In genomic region chr3:97680631-97681320, GRCm38 (mm10) we compare ENCODE assay signal across 8 mouse cellular contexts. TPM values are rescaled to one million over a fixed set of nuclear protein-coding genes. Genes with fewer than 3 reads are reported as not detected.
DNase-seq lines count a peak whose midpoint lies in the region; ATAC-seq and TF ChIP-seq lines count a peak whose summit lies in the region.

No protein-coding gene starts in this region.

- H3K9me3 ChIP-seq in embryonic facial prominence, embryonic 11.5 days (replicated peaks; ENCODE audit: control insufficient read depth, low read length) = no peaks in the 10 kb centered on the region
- no peaks in the 10 kb centered on the region for H3K9me3 ChIP-seq in limb, embryonic 11.5 days (ENCODE audit: control insufficient read depth, low read length)
- H3K9me3 ChIP-seq in midbrain, embryonic 12.5 days = no peaks in the 10 kb centered on the region

- no peaks in the 10 kb centered on the region for H3K36me3 ChIP-seq in embryonic facial prominence, embryonic 11.5 days (replicated peaks; ENCODE audit: control insufficient read depth, insufficient read depth, low read depth, low read length)
- no peaks in the 10 kb centered on the region for H3K36me3 ChIP-seq in limb, embryonic 11.5 days (ENCODE audit: control insufficient read depth, insufficient read depth, low read length)
- no peaks in the 10 kb centered on the region for H3K36me3 ChIP-seq in midbrain, embryonic 12.5 days
- no peaks in the 10 kb centered on the region for H3K36me3 ChIP-seq in small intestine, adult 2 months (ENCODE audit: control insufficient read depth, insufficient read depth, low read length)

- DNase-seq in 3134 (ENCODE audit: extremely low read depth, insufficient read length, low spot score) = peak; percentile 52
- peak; percentile 83 for DNase-seq in adrenal gland, postnatal 25 days
- DNase-seq in embryonic facial prominence, embryonic 11.5 days (ENCODE audit: low spot score) = peak; percentile 75
- DNase-seq in heart, adult 11 months = peak; percentile 97
- DNase-seq in kidney, adult 11 months = peak; percentile 51
- peak; percentile 83 for DNase-seq in limb, embryonic 11.5 days (ENCODE audit: low spot score)

- peak overlapping the region; percentile 36 for H3K4me3 ChIP-seq in embryonic facial prominence, embryonic 11.5 days (ENCODE audit: low read depth, low read length)
- peak overlapping the region; percentile 35 for H3K4me3 ChIP-seq in limb, embryonic 11.5 days (ENCODE audit: low read depth, low read length)
- peak overlapping the region; percentile 42 for H3K4me3 ChIP-seq in midbrain, embryonic 12.5 days
- peak overlapping the region; percentile 68 for H3K4me3 ChIP-seq in small intestine, adult 2 months (ENCODE audit: low read depth, low read length)

- no peaks in the 10 kb centered on the region for H3K4me1 ChIP-seq in embryonic facial prominence, embryonic 11.5 days (ENCODE audit: control insufficient read depth, insufficient read depth, low read length)
- H3K4me1 ChIP-seq in limb, embryonic 11.5 days (ENCODE audit: control insufficient read depth, insufficient read depth, low read length) = peaks cover 3% of the 10 kb centered on the region; the same call in 1 of the 2 replicates
- peaks cover 22% of the 10 kb centered on the region for H3K4me1 ChIP-seq in midbrain, embryonic 12.5 days
- H3K4me1 ChIP-seq in small intestine, adult 2 months (ENCODE audit: control insufficient read depth, insufficient read depth, insufficient read length, low read length) = peaks cover 5% of the 10 kb centered on the region; the same call in 1 of the 2 replicates

- peak; percentile 56 for ATAC-seq in embryonic facial prominence, embryonic 11.5 days (replicated peaks; ENCODE audit: insufficient number of reproducible peaks, low FRiP score, low TSS enrichment, low read depth)
- ATAC-seq in limb, embryonic 11.5 days (ENCODE audit: insufficient number of reproducible peaks, low FRiP score, low TSS enrichment, low read depth) = peak; percentile 67; the same call in 1 of the 2 replicates
- ATAC-seq in midbrain, embryonic 12.5 days (ENCODE audit: low FRiP score, low read depth) = peak; percentile 77

- 2% methylated on average over 28 of the region's 28 CpGs for WGBS in embryonic facial prominence, embryonic 11.5 days
- WGBS in limb, embryonic 11.5 days = 2% methylated on average over 28 of the region's 28 CpGs
- 1% methylated on average over 28 of the region's 28 CpGs for WGBS in midbrain, embryonic 12.5 days
- 5% methylated on average over 28 of the region's 28 CpGs for WGBS in small intestine, adult 2 months

- no peaks in the 10 kb centered on the region for H3K27me3 ChIP-seq in embryonic facial prominence, embryonic 11.5 days (ENCODE audit: control insufficient read depth, insufficient read depth, low read length)
- H3K27me3 ChIP-seq in limb, embryonic 11.5 days (ENCODE audit: control insufficient read depth, insufficient read depth, low read length) = 0 out of 2 replicates have a peak, but pooled peaks cover 4% of the 10 kb centered on the region
- H3K27me3 ChIP-seq in midbrain, embryonic 12.5 days = peaks cover 58% of the 10 kb centered on the region
- H3K27me3 ChIP-seq in small intestine, adult 2 months (ENCODE audit: control insufficient read depth, insufficient read depth, low read length) = no peaks in the 10 kb centered on the region

- H3K9ac ChIP-seq in embryonic facial prominence, embryonic 11.5 days (replicated peaks; ENCODE audit: low read length) = peak overlapping the region; percentile 47
- no peak overlapping the region for H3K9ac ChIP-seq in limb, embryonic 11.5 days (ENCODE audit: low read length)
- peak overlapping the region; percentile 39 for H3K9ac ChIP-seq in midbrain, embryonic 12.5 days (replicated peaks)

- no peak overlapping the region for H3K27ac ChIP-seq in embryonic facial prominence, embryonic 11.5 days (replicated peaks; ENCODE audit: low read depth, low read length)
- H3K27ac ChIP-seq in limb, embryonic 11.5 days (replicated peaks; ENCODE audit: low read depth, low read length) = no peak overlapping the region
- no peak overlapping the region for H3K27ac ChIP-seq in midbrain, embryonic 12.5 days (replicated peaks)
- H3K27ac ChIP-seq in small intestine, adult 2 months (ENCODE audit: insufficient read depth, low read depth, low read length) = 0 out of 2 replicates have a peak overlapping the region, but pooled peaks have one; percentile 10

- TF ChIP-seq POLR2A in small intestine, adult 2 months (IDR thresholded peaks at IDR 0.05; ENCODE audit: low read depth, low read length) = no peak

- peak overlapping the region; percentile 66 for H3K4me2 ChIP-seq in embryonic facial prominence, embryonic 11.5 days (ENCODE audit: low read depth, low read length)
- peak overlapping the region; percentile 52 for H3K4me2 ChIP-seq in limb, embryonic 11.5 days (ENCODE audit: low read depth, severe bottlenecking)
- H3K4me2 ChIP-seq in midbrain, embryonic 12.5 days (replicated peaks) = peak overlapping the region; percentile 71

- peak; percentile 85; the same call in 1 of the 2 replicates for TF ChIP-seq CTCF in small intestine, adult 2 months (IDR thresholded peaks at IDR 0.05; ENCODE audit: extremely low read depth, insufficient read length, insufficient replicate concordance, low read depth, low read length)

RNA-seq across cellular contexts. Expression of gene Gm17651, which starts 6.3 kb away (rescaled TPM):
- not detected in 2 replicates for total RNA-seq in adrenal gland, postnatal 25 days (2021)
- polyA plus RNA-seq in embryonic facial prominence, embryonic 11.5 days (2014; fragmentation: Nextera tagmentation; extraction: Ambion mirVana) = not detected in 2 replicates
- polyA plus RNA-seq in limb, embryonic 11.5 days (2014; fragmentation: Nextera tagmentation; extraction: Ambion mirVana) = not detected in 2 replicates
- not detected in 2 replicates for polyA plus RNA-seq in midbrain, embryonic 12.5 days (2016; fragmentation: Nextera tagmentation; extraction: Ambion mirVana)
- not detected in 2 replicates for polyA plus RNA-seq in small intestine, adult 2 months (2012; rRNA removed)

RNA-seq across cellular contexts. Expression of gene Prkab2, which starts 22.8 kb away (rescaled TPM):
- total RNA-seq in adrenal gland, postnatal 25 days (2021) = 9.6 and 11.6 TPM in 2 replicates
- 6.2 and 7.2 TPM in 2 replicates for polyA plus RNA-seq in embryonic facial prominence, embryonic 11.5 days (2014; fragmentation: Nextera tagmentation; extraction: Ambion mirVana)
- 4.3 and 5.4 TPM in 2 replicates for polyA plus RNA-seq in limb, embryonic 11.5 days (2014; fragmentation: Nextera tagmentation; extraction: Ambion mirVana)
- 8.4 and 9.3 TPM in 2 replicates for polyA plus RNA-seq in midbrain, embryonic 12.5 days (2016; fragmentation: Nextera tagmentation; extraction: Ambion mirVana)
- 0.90 and 1.2 TPM in 2 replicates for polyA plus RNA-seq in small intestine, adult 2 months (2012; rRNA removed)

RNA-seq across cellular contexts. Expression of gene Fmo5, which starts 52.2 kb away (rescaled TPM):
- total RNA-seq in adrenal gland, postnatal 25 days (2021) = 10.7 and 13.1 TPM in 2 replicates
- 0.64 and 1.7 TPM in 2 replicates for polyA plus RNA-seq in embryonic facial prominence, embryonic 11.5 days (2014; fragmentation: Nextera tagmentation; extraction: Ambion mirVana)
- polyA plus RNA-seq in limb, embryonic 11.5 days (2014; fragmentation: Nextera tagmentation; extraction: Ambion mirVana) = 1.0 and 1.3 TPM in 2 replicates
- polyA plus RNA-seq in midbrain, embryonic 12.5 days (2016; fragmentation: Nextera tagmentation; extraction: Ambion mirVana) = 0.46 and 0.85 TPM in 2 replicates
- polyA plus RNA-seq in small intestine, adult 2 months (2012; rRNA removed) = 11.3 and 84.1 TPM in 2 replicates
